Mouse (Mus musculus): ENCODE results near the gene 1700025C18Rik. TPM values are rescaled to one million over a fixed set of nuclear protein-coding genes. Genes with fewer than 3 reads are reported as not detected.

The 1700025C18Rik gene
- total and polyA plus RNA-seq, 3 experiments = not detected

GRCm38 (mm10) chr2:165034131-165035057, 56.2 kb downstream of the 1700025C18Rik start, which contains the start of gene Ncoa5:
Gene Ncoa5, minus strand, starts transcription at chr2:165034867.
- Histone ChIP-seq H3K27ac (peak within 1 kb of the TSS; percentile 94), H3K36me3 (ENCODE audit: control insufficient read depth, insufficient read depth, low read length) (peaks cover 2% of the 10 kb centered on the region; the same call in 1 of the 2 replicates), H3K4me3 (peak within 1 kb of the TSS; percentile 92), H3K4me1 (ENCODE audit: control insufficient read depth, insufficient read depth, low read length) (no peaks in the 10 kb centered on the region; the same call in 1 of the 2 replicates), H3K27me3 (ENCODE audit: control insufficient read depth, insufficient read depth, low read length) (no peaks in the 10 kb centered on the region; the same call in none of the 2 replicates), H3K9ac (ENCODE audit: low read depth, low read length) (peak within 1 kb of the TSS; percentile 98), H3K79me2 (replicated peaks; ENCODE audit: control insufficient read depth, insufficient read depth, low read length) (peaks cover 1% of the 10 kb centered on the region; the same call in 1 of the 2 replicates)
- intact Hi-C loops (cut with DNase I) = loop anchor here (5.0 to 10.0 kb wide), 2 partner anchors 122 to 200 kb away; partner anchors contain the start of genes Ctsa, Neurl2 and Zfp335
- under 1% methylated on average over 108 of the region's 111 CpGs for WGBS
- DNase-seq = peak; percentile 98 to 99
- TF ChIP-seq EP300 (IDR thresholded peaks at IDR 0.05; ENCODE audit: insufficient read depth, low read depth, low read length) = no peak
- TF ChIP-seq POLR2A (IDR thresholded peaks at IDR 0.05; ENCODE audit: insufficient read depth, low read depth, low read length) = peak; percentile 65; the same call in 1 of the 2 replicates
- TF ChIP-seq CTCF (IDR thresholded peaks at IDR 0.05) = peak; percentile 38

GRCm38 (mm10) chr2:165033306-165033705, 57.2 kb downstream of the 1700025C18Rik start:
- TF ChIP-seq EP300 (IDR thresholded peaks at IDR 0.05; ENCODE audit: insufficient read depth, low read depth, low read length) = no peak
- TF ChIP-seq POLR2A (IDR thresholded peaks at IDR 0.05; ENCODE audit: insufficient read depth, low read depth, low read length) = no peak
- TF ChIP-seq CTCF (IDR thresholded peaks at IDR 0.05) = no peak
- Histone ChIP-seq H3K9ac (ENCODE audit: low read depth, low read length) (no peak overlapping the region), H3K4me1 (ENCODE audit: control insufficient read depth, insufficient read depth, low read length) (no peaks in the 10 kb centered on the region; the same call in 1 of the 2 replicates), H3K27ac (no peak overlapping the region), H3K36me3 (ENCODE audit: control insufficient read depth, insufficient read depth, low read length) (peaks cover 2% of the 10 kb centered on the region; the same call in 1 of the 2 replicates), H3K79me2 (replicated peaks; ENCODE audit: control insufficient read depth, insufficient read depth, low read length) (peaks cover 4% of the 10 kb centered on the region), H3K4me3 (no peak overlapping the region; the same call in 1 of the 2 replicates), H3K27me3 (ENCODE audit: control insufficient read depth, insufficient read depth, low read length) (no peaks in the 10 kb centered on the region)
- no peak for DNase-seq
- intact Hi-C loops (cut with DNase I) = loop anchor here (2.0 to 10.0 kb wide), 3 partner anchors 69 to 199 kb away; partner anchors contain the start of genes Ctsa, Neurl2 and Zfp335
- WGBS = 45% methylated on average over 6 of the region's 6 CpGs

- H3K9ac ChIP-seq (ENCODE audit: low read depth, low read length) = no peak overlapping the region
- no peak overlapping the region for H3K27ac ChIP-seq
- intact Hi-C loops (cut with DNase I) = loop anchor here (2.0 to 10.0 kb wide), 3 partner anchors 68 to 198 kb away; partner anchors contain the start of genes Ctsa, Neurl2 and Zfp335
- DNase-seq = no peak
- H3K36me3 ChIP-seq (ENCODE audit: control insufficient read depth, insufficient read depth, low read length) = peaks cover 2% of the 10 kb centered on the region; the same call in 1 of the 2 replicates
- TF ChIP-seq POLR2A (IDR thresholded peaks at IDR 0.05; ENCODE audit: insufficient read depth, low read depth, low read length) = no peak
- no peak for TF ChIP-seq EP300 (IDR thresholded peaks at IDR 0.05; ENCODE audit: insufficient read depth, low read depth, low read length)
- TF ChIP-seq CTCF (IDR thresholded peaks at IDR 0.05) = peak; percentile 64
- H3K4me3 ChIP-seq = no peak overlapping the region
- H3K4me1 ChIP-seq (ENCODE audit: control insufficient read depth, insufficient read depth, low read length) = no peaks in the 10 kb centered on the region; the same call in 1 of the 2 replicates
- 55% methylated on average over 3 of the region's 3 CpGs for WGBS
- H3K27me3 ChIP-seq (ENCODE audit: control insufficient read depth, insufficient read depth, low read length) = no peaks in the 10 kb centered on the region
- H3K79me2 ChIP-seq (replicated peaks; ENCODE audit: control insufficient read depth, insufficient read depth, low read length) = peaks cover 6% of the 10 kb centered on the region
Measured at GRCm38 (mm10) chr2:165032533-165032932, 58.0 kb downstream of the 1700025C18Rik start.

Other genes with a start within 250 kb of the 1700025C18Rik start
- gene Pltp, start 233.0 kb downstream of the 1700025C18Rik start, total RNA-seq (2021) = 10 to 100 TPM; 33.8 to 36.1 TPM
- gene Pltp, start 233.0 kb downstream of the 1700025C18Rik start, polyA plus RNA-seq (2012; rRNA removed) = 57.4 and 71.2 TPM in 2 replicates
- 10 to 100 TPM; 25.7 to 31.8 TPM for gene Pcif1, start 211.4 kb downstream of the 1700025C18Rik start, total RNA-seq (2021)
- gene Pcif1, start 211.4 kb downstream of the 1700025C18Rik start, polyA plus RNA-seq (2012; rRNA removed) = 18.4 and 20.8 TPM in 2 replicates
- gene Zfp335, start 179.0 kb downstream of the 1700025C18Rik start, total RNA-seq (2021) = 1 to 10 TPM; 8.0 to 8.2 TPM
- gene Zfp335, start 179.0 kb downstream of the 1700025C18Rik start, polyA plus RNA-seq (2012; rRNA removed) = 14.0 and 14.3 TPM in 2 replicates
- gene Mmp9, start 150.0 kb downstream of the 1700025C18Rik start, total RNA-seq (2021) = under 1 TPM; 0.93 to 0.99 TPM
- 3.5 and 5.1 TPM in 2 replicates for gene Mmp9, start 150.0 kb downstream of the 1700025C18Rik start, polyA plus RNA-seq (2012; rRNA removed)
- 1 to 10 TPM; 2.2 to 2.3 TPM for gene Slc12a5, start 129.9 kb downstream of the 1700025C18Rik start, total RNA-seq (2021)
- gene Slc12a5, start 129.9 kb downstream of the 1700025C18Rik start, polyA plus RNA-seq (2012; rRNA removed) = 1.5 TPM in 2 replicates
- 10 to 100 TPM; 18.6 to 20.6 TPM for gene Ncoa5, start 55.9 kb downstream of the 1700025C18Rik start, total RNA-seq (2021)
- 16.4 and 21.2 TPM in 2 replicates for gene Ncoa5, start 55.9 kb downstream of the 1700025C18Rik start, polyA plus RNA-seq (2012; rRNA removed)
- 1 to 10 TPM; 2.0 to 2.2 TPM for gene Cd40, start 35.1 kb downstream of the 1700025C18Rik start, total RNA-seq (2021)
- 4.6 and 7.1 TPM in 2 replicates for gene Cd40, start 35.1 kb downstream of the 1700025C18Rik start, polyA plus RNA-seq (2012; rRNA removed)
- under 1 TPM; 0.50 to 0.65 TPM for gene Cdh22, start 144.1 kb upstream of the 1700025C18Rik start, total RNA-seq (2021)
- 0.76 and 1.0 TPM in 2 replicates for gene Cdh22, start 144.1 kb upstream of the 1700025C18Rik start, polyA plus RNA-seq (2012; rRNA removed)
- 10 to 100 TPM; 15.9 to 18.1 TPM for gene Slc35c2, start 197.1 kb upstream of the 1700025C18Rik start, total RNA-seq (2021)
- gene Slc35c2, start 197.1 kb upstream of the 1700025C18Rik start, polyA plus RNA-seq (2012; rRNA removed) = 43.6 and 46.4 TPM in 2 replicates
- gene Elmo2, start 235.7 kb upstream of the 1700025C18Rik start, total RNA-seq (2021) = 10 to 100 TPM; 13.9 to 14.8 TPM
- 36.3 and 39.0 TPM in 2 replicates for gene Elmo2, start 235.7 kb upstream of the 1700025C18Rik start, polyA plus RNA-seq (2012; rRNA removed)